Mouse (Mus musculus) neural tube, embryonic 11.5 days (tissue): ENCODE results near the gene Homer1. TPM values are rescaled to one million over a fixed set of nuclear protein-coding genes. Genes with fewer than 3 reads are reported as not detected.

ENCODE experiments used
- ATAC-seq: fragments of 200-750 bp; cut with Nextera tagmentation; 2 replicates; pipeline ENCODE4 v1.8.0; 2017; ENCODE audit warnings: moderate number of reproducible peaks, mild to moderate bottlenecking, moderate TSS enrichment, moderate library complexity; ENCODE audit not compliant: insufficient read depth, low FRiP score, low TSS enrichment
- DNase-seq: peaks from one replicate; pipeline ENCODE4 v3.0.0-alpha.2; 2015; ENCODE audit warnings: low spot score
- H3K27ac ChIP-seq: fragments of 300-500 bp; sonication (generic); 2 replicates; pipeline ENCODE4 v1.5.1; 2014; ENCODE audit warnings: low read depth, mild to moderate bottlenecking, low read length
- H3K27me3 ChIP-seq: fragments of 300-500 bp; sonication (generic); 2 replicates; pipeline ENCODE4 v1.6.1; 2014; ENCODE audit warnings: mild to moderate bottlenecking, low read length, mixed read lengths; ENCODE audit not compliant: control insufficient read depth, insufficient read depth
- H3K36me3 ChIP-seq: fragments of 300-500 bp; sonication (generic); 2 replicates; pipeline ENCODE4 v1.6.1; 2014; ENCODE audit warnings: mild to moderate bottlenecking, low read length, moderate library complexity, mixed read lengths; ENCODE audit not compliant: control insufficient read depth, insufficient read depth
- H3K4me1 ChIP-seq: fragments of 300-500 bp; sonication (generic); 2 replicates; pipeline ENCODE4 v1.6.1; 2014; ENCODE audit warnings: low read length, mixed read lengths; ENCODE audit not compliant: control insufficient read depth, insufficient read depth
- H3K4me2 ChIP-seq: fragments of 300-500 bp; sonication (generic); 2 replicates; pipeline ENCODE4 v1.6.1; 2014; ENCODE audit warnings: low read depth, mild to moderate bottlenecking, moderate library complexity
- H3K4me3 ChIP-seq: fragments of 300-500 bp; sonication (generic); 2 replicates; pipeline ENCODE4 v1.5.1; 2014; ENCODE audit warnings: low read depth, low read length
- H3K9ac ChIP-seq: fragments of 300-500 bp; sonication (generic); 2 replicates; pipeline ENCODE4 v1.6.1; 2014; ENCODE audit warnings: mild to moderate bottlenecking, low read length
- H3K9me3 ChIP-seq: fragments of 300-500 bp; sonication (generic); 2 replicates; pipeline ENCODE4 v1.6.1; 2016; ENCODE audit warnings: low read length; ENCODE audit not compliant: control insufficient read depth
- WGBS: fragments of 180-500 bp; shearing (Covaris S2); extraction: QIAGEN DNeasy Blood & Tissue Kit; methylation state at CpG from one replicate; pipeline ENCODE4 v1.1.7; 2014; 5-methylcytosine and 5-hydroxymethylcytosine counted together
- polyA plus RNA-seq: library from polyadenylated mRNA; unstranded; fragments of >200 nt; fragmentation: Nextera tagmentation; extraction: Ambion mirVana; gene quantifications from 2 replicates; pipeline ENCODE4 v1.2.1, GENCODE M21; 2014

Gene Homer1
- polyA plus RNA-seq, 1 experiment from 2014 or later = 14.0 TPM

- Histone ChIP-seq H3K27me3 (no peaks in the 10 kb centered on the region), H3K4me1 (no peaks in the 10 kb centered on the region), H3K36me3 (no peaks in the 10 kb centered on the region), H3K27ac (no peak overlapping the region), H3K4me3 (no peak overlapping the region), H3K4me2 (no peak overlapping the region), H3K9ac (no peak overlapping the region), H3K9me3 (no peaks in the 10 kb centered on the region)
- DNase-seq (no peak), ATAC-seq (no peak)
- WGBS = 90% methylated on average over 8 of the region's 8 CpGs
These were observed 81.1 kb downstream of the Homer1 start for GRCm38 (mm10) chr13:93380399-93381063.

GRCm38 (mm10) chr13:93381301-93381700 is 81.9 kb downstream of the Homer1 start:
- no peaks in the 10 kb centered on the region for H3K36me3 ChIP-seq
- 88% methylated on average over 1 of the region's 1 CpGs for WGBS
- no peak overlapping the region for H3K27ac ChIP-seq
- DNase-seq = no peak
- H3K4me3 ChIP-seq = no peak overlapping the region
- H3K4me2 ChIP-seq = no peak overlapping the region
- H3K9ac ChIP-seq = no peak overlapping the region
- no peak for ATAC-seq
- no peaks in the 10 kb centered on the region for H3K4me1 ChIP-seq
- H3K9me3 ChIP-seq = no peaks in the 10 kb centered on the region
- no peaks in the 10 kb centered on the region for H3K27me3 ChIP-seq

GRCm38 (mm10) chr13:93383092-93383491 is 83.7 kb downstream of the Homer1 start:
- no peaks in the 10 kb centered on the region for H3K4me1 ChIP-seq
- no peaks in the 10 kb centered on the region for H3K27me3 ChIP-seq
- 93% methylated on average over 5 of the region's 5 CpGs for WGBS
- no peak for DNase-seq
- no peak for ATAC-seq
- H3K9me3 ChIP-seq = no peaks in the 10 kb centered on the region
- no peak overlapping the region for H3K27ac ChIP-seq
- no peak overlapping the region for H3K4me2 ChIP-seq
- H3K4me3 ChIP-seq = no peak overlapping the region
- no peaks in the 10 kb centered on the region for H3K36me3 ChIP-seq
- no peak overlapping the region for H3K9ac ChIP-seq

GRCm38 (mm10) chr13:93383620-93384019 is 84.2 kb downstream of the Homer1 start:
- no peaks in the 10 kb centered on the region for H3K9me3 ChIP-seq
- H3K27ac ChIP-seq = no peak overlapping the region
- DNase-seq = no peak
- H3K4me3 ChIP-seq = no peak overlapping the region
- H3K27me3 ChIP-seq = no peaks in the 10 kb centered on the region
- H3K36me3 ChIP-seq = no peaks in the 10 kb centered on the region
- ATAC-seq = no peak
- 100% methylated on average over 2 of the region's 2 CpGs for WGBS
- H3K4me1 ChIP-seq = no peaks in the 10 kb centered on the region
- H3K9ac ChIP-seq = no peak overlapping the region
- no peak overlapping the region for H3K4me2 ChIP-seq

GRCm38 (mm10) chr13:93384481-93384880 is 85.0 kb downstream of the Homer1 start:
- Histone ChIP-seq H3K9me3 (no peaks in the 10 kb centered on the region), H3K4me2 (no peak overlapping the region), H3K9ac (no peak overlapping the region), H3K4me3 (no peak overlapping the region), H3K36me3 (no peaks in the 10 kb centered on the region), H3K4me1 (no peaks in the 10 kb centered on the region), H3K27me3 (no peaks in the 10 kb centered on the region), H3K27ac (no peak overlapping the region)
- no peak for ATAC-seq
- DNase-seq = no peak
- WGBS = 85% methylated on average over 1 of the region's 1 CpGs

GRCm38 (mm10) chr13:93385147-93385546 is 85.7 kb downstream of the Homer1 start:
- Histone ChIP-seq H3K27ac (no peak overlapping the region), H3K36me3 (no peaks in the 10 kb centered on the region), H3K9me3 (no peaks in the 10 kb centered on the region), H3K4me3 (no peak overlapping the region), H3K4me2 (no peak overlapping the region), H3K27me3 (no peaks in the 10 kb centered on the region), H3K9ac (no peak overlapping the region), H3K4me1 (no peaks in the 10 kb centered on the region)
- 83% methylated on average over 1 of the region's 1 CpGs for WGBS
- no peak for DNase-seq
- no peak for ATAC-seq

GRCm38 (mm10) chr13:93387440-93387839 is 88.0 kb downstream of the Homer1 start:
- WGBS = 89% methylated on average over 5 of the region's 5 CpGs
- H3K9ac ChIP-seq = no peak overlapping the region
- no peaks in the 10 kb centered on the region for H3K9me3 ChIP-seq
- H3K4me2 ChIP-seq = no peak overlapping the region
- H3K4me3 ChIP-seq = no peak overlapping the region
- H3K4me1 ChIP-seq = no peaks in the 10 kb centered on the region
- ATAC-seq (no peak), DNase-seq (no peak)
- no peak overlapping the region for H3K27ac ChIP-seq
- H3K27me3 ChIP-seq = no peaks in the 10 kb centered on the region
- no peaks in the 10 kb centered on the region for H3K36me3 ChIP-seq

- no peaks in the 10 kb centered on the region for H3K9me3 ChIP-seq
- no peak overlapping the region for H3K27ac ChIP-seq
- DNase-seq = no peak
- ATAC-seq = no peak
- no peaks in the 10 kb centered on the region for H3K4me1 ChIP-seq
- H3K4me2 ChIP-seq = no peak overlapping the region
- H3K36me3 ChIP-seq = no peaks in the 10 kb centered on the region
- no peak overlapping the region for H3K4me3 ChIP-seq
- WGBS = 83% methylated on average over 7 of the region's 7 CpGs
- H3K27me3 ChIP-seq = no peaks in the 10 kb centered on the region
- no peak overlapping the region for H3K9ac ChIP-seq
These were observed 89.3 kb downstream of the Homer1 start for GRCm38 (mm10) chr13:93388594-93389241.

GRCm38 (mm10) chr13:93389242-93389625 is 89.8 kb downstream of the Homer1 start:
- H3K4me1 ChIP-seq = no peaks in the 10 kb centered on the region
- ATAC-seq = no peak
- no peak overlapping the region for H3K4me2 ChIP-seq
- H3K9me3 ChIP-seq = no peaks in the 10 kb centered on the region
- no peak for DNase-seq
- H3K27me3 ChIP-seq = no peaks in the 10 kb centered on the region
- H3K4me3 ChIP-seq = no peak overlapping the region
- no peak overlapping the region for H3K9ac ChIP-seq
- H3K36me3 ChIP-seq = no peaks in the 10 kb centered on the region
- 48% methylated on average over 2 of the region's 2 CpGs for WGBS
- H3K27ac ChIP-seq = no peak overlapping the region
